Mouse (Mus musculus) A20 (cell line): ENCODE results near the gene Tmem200b.

ENCODE experiments used
- DNase-seq: peaks from one replicate; pipeline ENCODE4 v3.0.0-alpha.2; 2011; ENCODE audit warnings: low read depth, low spot score

The Tmem200b gene

GRCm38 (mm10) chr4:131910237-131910994 is 11.2 kb upstream of the Tmem200b start:
- no peak for DNase-seq

GRCm38 (mm10) chr4:131911521-131911920 is 10.1 kb upstream of the Tmem200b start:
- no peak for DNase-seq

DNA sequence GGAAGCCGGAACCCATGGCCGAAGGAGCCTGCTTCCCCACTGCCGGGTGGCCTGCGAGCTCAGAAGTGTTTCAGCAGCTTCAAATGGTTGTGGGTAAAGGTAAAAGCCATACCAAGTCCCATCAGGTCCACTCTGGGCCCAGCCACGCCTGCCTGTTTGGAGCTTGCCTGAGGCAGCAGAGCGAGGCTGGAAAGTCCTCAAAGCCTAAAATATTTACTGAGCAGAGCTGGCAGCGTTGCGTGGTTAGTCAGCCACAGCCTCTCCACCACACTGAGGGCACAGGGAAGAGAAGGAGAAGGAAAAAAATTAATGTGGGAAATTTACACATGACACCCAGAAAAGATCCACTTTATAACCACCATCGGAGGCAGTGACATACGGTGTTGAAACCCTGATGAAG is 8.0 kb upstream of the Tmem200b start:
- DNase-seq = no peak

DNA sequence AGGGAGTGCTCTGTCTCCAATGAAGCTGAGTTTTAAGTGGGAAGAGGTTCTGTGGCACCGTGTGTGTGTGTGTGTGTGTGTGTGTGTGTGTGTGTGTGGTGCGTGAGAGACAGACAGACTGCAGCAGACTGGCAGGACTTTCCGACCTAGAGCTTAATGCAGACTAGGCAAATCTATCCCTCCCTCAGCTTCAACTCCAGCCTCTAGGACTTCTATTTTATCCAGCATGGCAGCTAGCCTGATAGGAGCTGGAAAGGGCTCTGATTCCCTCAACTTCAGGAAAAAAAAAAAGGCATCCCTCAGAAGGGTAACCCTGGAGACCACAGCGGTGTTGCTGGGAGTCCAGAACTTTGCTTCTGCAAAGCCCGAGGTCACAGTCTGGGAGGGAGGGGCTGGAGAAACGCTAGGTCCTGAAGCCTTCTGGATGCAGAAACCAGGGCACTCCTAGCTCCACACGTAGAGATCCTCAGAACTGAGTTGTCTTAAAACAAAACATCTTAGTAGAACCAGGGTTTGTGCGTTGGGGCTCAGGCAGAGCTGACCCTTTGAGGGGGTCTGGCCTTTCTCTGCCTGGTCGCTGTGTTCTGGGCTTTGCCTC is 7.4 kb upstream of the Tmem200b start:
- no peak for DNase-seq

- DNase-seq = no peak
These were observed 6.6 kb upstream of the Tmem200b start for GRCm38 (mm10) chr4:131914891-131915469.

DNA sequence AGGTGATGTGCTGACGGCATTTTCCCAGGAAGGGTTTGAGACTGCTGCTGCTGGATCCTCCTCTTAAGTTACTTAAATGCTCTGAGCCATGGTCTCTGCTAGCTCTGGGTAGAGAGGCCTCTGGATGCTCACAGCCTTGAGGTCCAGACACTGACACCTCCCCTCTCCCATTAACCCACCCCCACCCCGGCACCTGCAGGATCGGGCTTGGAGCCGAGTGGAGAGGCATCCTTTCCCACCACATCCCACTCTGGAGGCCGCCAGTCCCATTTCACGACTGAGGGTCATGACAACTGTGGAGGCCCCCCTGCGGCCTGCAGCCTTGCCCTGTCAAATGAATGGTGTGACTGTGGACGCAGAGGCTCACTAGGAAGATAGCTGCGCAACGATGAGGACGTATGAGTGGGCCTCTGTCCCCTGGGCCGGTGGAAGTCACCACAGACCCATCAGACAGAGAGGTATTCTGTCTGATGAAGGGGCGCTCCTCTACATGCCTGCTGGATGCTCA is 5.7 kb upstream of the Tmem200b start:
- no peak for DNase-seq

DNA sequence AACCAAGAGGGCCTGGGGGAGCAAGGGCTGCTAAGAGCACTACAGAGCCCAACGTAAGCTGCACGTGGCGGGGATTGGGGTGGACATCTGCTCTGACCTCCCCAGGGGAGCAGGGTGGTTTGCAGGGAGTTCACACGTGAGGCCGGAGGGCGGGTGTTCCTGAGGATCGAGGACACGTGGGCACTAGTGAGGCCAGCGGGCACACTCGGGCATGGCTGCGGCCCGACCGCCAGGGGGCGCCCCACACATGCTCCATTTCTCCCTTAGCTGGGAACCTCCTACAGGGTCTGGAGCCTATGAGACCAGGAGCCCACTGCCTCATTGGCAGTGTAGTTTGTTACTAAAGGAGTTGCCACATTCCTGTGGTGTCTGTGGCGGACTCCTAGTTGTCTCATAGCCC is 5.1 kb upstream of the Tmem200b start:
- peak; percentile 65 for DNase-seq

DNA sequence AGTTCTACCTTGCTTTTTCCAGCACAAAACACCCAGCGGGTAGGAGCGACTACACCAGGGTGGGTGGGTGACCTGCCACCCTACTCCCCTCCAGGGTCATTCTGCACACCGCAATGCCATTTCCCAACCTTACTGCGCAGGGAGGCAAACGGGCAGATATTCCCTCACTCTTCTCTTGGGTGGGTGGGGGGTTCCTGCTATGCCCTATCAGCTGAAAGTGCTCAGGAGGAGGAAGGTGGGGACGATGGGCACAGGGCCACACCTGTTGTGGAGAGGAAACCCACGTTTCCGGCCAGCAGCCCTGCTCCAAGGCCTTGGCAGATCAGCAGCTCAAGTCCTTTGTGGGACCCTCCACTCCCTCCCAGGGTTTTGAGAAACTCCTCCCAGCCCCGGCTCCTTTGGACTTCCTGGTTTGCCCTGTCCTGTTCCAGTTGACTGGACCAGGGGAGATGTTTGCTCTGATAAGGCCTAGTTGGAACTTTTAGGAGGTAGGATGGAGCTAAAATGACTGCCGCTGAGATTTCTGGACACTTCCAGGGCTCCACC is 4.5 kb upstream of the Tmem200b start:
- DNase-seq = no peak

- DNase-seq = no peak
These were observed 3.5 kb upstream of the Tmem200b start for GRCm38 (mm10) chr4:131918026-131918533.

- no peak for DNase-seq
These were observed 2.7 kb upstream of the Tmem200b start for GRCm38 (mm10) chr4:131918711-131919500.

GRCm38 (mm10) chr4:131919506-131920140 is 1.9 kb upstream of the Tmem200b start:
- DNase-seq = no peak

DNA sequence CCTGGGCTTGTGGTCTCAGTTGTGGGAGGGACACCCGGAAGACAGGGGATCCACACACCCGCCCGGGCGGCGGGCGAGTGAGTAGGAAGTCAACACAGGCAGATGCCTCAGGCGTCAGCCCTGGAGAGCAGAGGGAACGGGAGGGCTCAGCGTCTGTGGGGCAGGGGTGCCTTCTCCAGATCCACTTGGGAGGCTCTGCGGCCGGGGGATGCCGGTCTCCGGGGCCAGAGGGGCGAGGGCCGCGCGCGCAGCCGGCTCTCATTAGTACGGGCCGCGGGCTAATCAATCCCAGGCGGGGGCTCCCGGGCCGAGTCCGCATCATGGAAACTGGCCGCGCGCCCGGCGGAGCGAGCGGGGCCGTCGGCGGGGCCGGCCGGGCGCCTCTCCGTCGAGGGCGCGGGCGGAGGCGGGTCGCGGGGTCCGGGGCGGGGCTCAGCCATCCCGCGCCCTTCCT is 1.4 kb upstream of the Tmem200b start:
- DNase-seq = no peak

- no peak for DNase-seq
These were observed 798 bp upstream of the Tmem200b start for GRCm38 (mm10) chr4:131920595-131921351.

- DNase-seq = no peak
These were observed 833 bp downstream of the Tmem200b start for GRCm38 (mm10) chr4:131922404-131922803.

GRCm38 (mm10) chr4:131924096-131924810 is 2.7 kb downstream of the Tmem200b start:
- DNase-seq = no peak

DNA sequence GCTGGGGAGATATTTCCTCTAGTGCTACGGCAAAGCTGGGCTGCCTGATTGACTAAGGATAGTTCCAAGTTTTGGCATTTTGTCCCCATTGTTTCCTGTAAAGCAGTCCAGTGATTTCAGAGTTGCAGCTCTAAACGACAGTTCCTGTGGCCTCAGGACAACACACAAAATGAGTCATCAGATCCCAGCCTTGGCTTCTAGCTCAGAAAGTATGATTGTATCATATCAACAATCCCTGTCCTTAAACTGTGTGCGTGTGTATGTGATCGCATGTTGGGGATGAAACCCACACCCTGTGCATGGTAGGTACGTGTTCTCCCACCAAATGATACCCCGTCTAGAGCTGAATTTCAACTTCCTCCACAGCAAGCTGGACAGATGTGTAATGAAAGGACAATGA is 7.6 kb downstream of the Tmem200b start:
- no peak for DNase-seq

- no peak for DNase-seq
These were observed 17.9 kb downstream of the Tmem200b start for GRCm38 (mm10) chr4:131939459-131939858.

- DNase-seq = no peak
These were observed 19.3 kb downstream of the Tmem200b start for GRCm38 (mm10) chr4:131940846-131941245.

DNA sequence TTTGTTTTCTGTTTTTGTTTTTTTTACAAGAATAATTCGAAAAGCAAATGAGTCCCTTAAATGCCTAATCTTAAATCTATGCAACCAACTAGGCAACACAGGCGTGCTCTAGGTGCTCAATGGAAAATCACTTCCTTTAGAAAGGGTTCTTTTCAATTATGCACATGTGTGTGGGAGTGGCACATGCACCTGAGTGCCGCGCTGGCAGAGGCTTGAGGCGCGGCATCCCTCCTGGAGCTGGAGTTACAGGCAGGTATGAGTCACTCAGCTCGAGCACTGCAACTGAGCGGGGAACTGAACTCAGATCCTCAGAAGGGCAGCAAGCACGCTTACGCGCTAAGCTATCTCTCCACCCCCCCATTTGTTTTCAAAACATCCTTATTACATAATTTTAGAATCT is 26.3 kb downstream of the Tmem200b start:
- no peak for DNase-seq

- no peak for DNase-seq
These were observed 28.3 kb downstream of the Tmem200b start for GRCm38 (mm10) chr4:131949903-131950302.
